Mouse (Mus musculus) c-Kit-negative CD71-positive TER-119-positive erythroid progenitor cells, embryonic 14.5 days (primary cell): ENCODE data around the gene Tdgf1.

ENCODE experiments used
- DNase-seq: peaks from one replicate; pipeline ENCODE4 v3.0.0-alpha.2; 2013; ENCODE audit warnings: low read depth, low spot score

Gene Tdgf1

GRCm38 (mm10) chr9:110945926-110946325 lies at the start of gene Tdgf1:
Tdgf1 (minus strand) TSS chr9:110946158.
- no peak for DNase-seq

GRCm38 (mm10) chr9:110994716-110995172 lies 48.8 kb upstream of the Tdgf1 start:
- DNase-seq: peak; percentile 22

GRCm38 (mm10) chr9:110993281-110993709 lies 47.3 kb upstream of the Tdgf1 start:
- DNase-seq: no peak

GRCm38 (mm10) chr9:110990204-110990603 lies 44.2 kb upstream of the Tdgf1 start, which contains the start of gene Rtp3:
Rtp3 (minus strand) TSS chr9:110990583.
- no peak for DNase-seq

GRCm38 (mm10) chr9:110989543-110989942 lies 43.6 kb upstream of the Tdgf1 start:
- no peak for DNase-seq

- DNase-seq: no peak
Observed at GRCm38 (mm10) chr9:110989141-110989540, 43.2 kb upstream of the Tdgf1 start.

- no peak for DNase-seq
Observed at GRCm38 (mm10) chr9:110988078-110988477, 42.1 kb upstream of the Tdgf1 start.

- DNase-seq: no peak
Observed at GRCm38 (mm10) chr9:110987331-110987730, 41.4 kb upstream of the Tdgf1 start.

GRCm38 (mm10) chr9:110985951-110986350 lies 40.0 kb upstream of the Tdgf1 start:
- no peak for DNase-seq

- no peak for DNase-seq
Observed at GRCm38 (mm10) chr9:110985541-110985940, 39.6 kb upstream of the Tdgf1 start.

GRCm38 (mm10) chr9:110984096-110984495 lies 38.1 kb upstream of the Tdgf1 start:
- no peak for DNase-seq

GRCm38 (mm10) chr9:110982351-110982750 lies 36.4 kb upstream of the Tdgf1 start:
- no peak for DNase-seq

- no peak for DNase-seq
Observed at GRCm38 (mm10) chr9:110979411-110979810, 33.5 kb upstream of the Tdgf1 start.

- DNase-seq: no peak
Observed at GRCm38 (mm10) chr9:110965910-110966231, 19.9 kb upstream of the Tdgf1 start.

- DNase-seq: no peak
Observed at GRCm38 (mm10) chr9:110965062-110965909, 19.3 kb upstream of the Tdgf1 start.

- no peak for DNase-seq
Observed at GRCm38 (mm10) chr9:110963566-110964115, 17.7 kb upstream of the Tdgf1 start.

- no peak for DNase-seq
Observed at GRCm38 (mm10) chr9:110961386-110961785, 15.4 kb upstream of the Tdgf1 start.

- no peak for DNase-seq
Observed at GRCm38 (mm10) chr9:110960230-110961149, 14.5 kb upstream of the Tdgf1 start.

- no peak for DNase-seq
Observed at GRCm38 (mm10) chr9:110959669-110960068, 13.7 kb upstream of the Tdgf1 start.

- no peak for DNase-seq
Observed at GRCm38 (mm10) chr9:110955962-110956361, 10.0 kb upstream of the Tdgf1 start.

- DNase-seq: no peak
Observed at GRCm38 (mm10) chr9:110954681-110955445, 8.9 kb upstream of the Tdgf1 start.
